Mouse (Mus musculus) thymus, adult 2 months (tissue): ENCODE data around the gene Fgf4.

Source experiments
- CTCF ChIP-seq: fragments of 200-500 bp; IDR thresholded peaks from 2 replicates; pipeline ENCODE4 v1.5.1; 2012; ENCODE audit warnings: mild to moderate bottlenecking, control low read depth, low read length, moderate library complexity, borderline replicate concordance; ENCODE audit not compliant: control insufficient read depth, poor library complexity, insufficient read depth; ENCODE audit errors: extremely low read depth
- POLR2A ChIP-seq: fragments of 200-500 bp; IDR thresholded peaks from 2 replicates; pipeline ENCODE4 v1.6.1; 2012; ENCODE audit warnings: mild to moderate bottlenecking, low read length, control low read depth, moderate library complexity; ENCODE audit not compliant: control insufficient read depth, poor library complexity, insufficient read depth; ENCODE audit errors: extremely low read depth

- TF ChIP-seq CTCF = no peak
- no peak for TF ChIP-seq POLR2A
These were observed 45.2 kb downstream of the Fgf4 start for GRCm38 (mm10) chr7:144892322-144892721.
